31 mouse cellular contexts compared by ENCODE assay signal in the genomic region with DNA sequence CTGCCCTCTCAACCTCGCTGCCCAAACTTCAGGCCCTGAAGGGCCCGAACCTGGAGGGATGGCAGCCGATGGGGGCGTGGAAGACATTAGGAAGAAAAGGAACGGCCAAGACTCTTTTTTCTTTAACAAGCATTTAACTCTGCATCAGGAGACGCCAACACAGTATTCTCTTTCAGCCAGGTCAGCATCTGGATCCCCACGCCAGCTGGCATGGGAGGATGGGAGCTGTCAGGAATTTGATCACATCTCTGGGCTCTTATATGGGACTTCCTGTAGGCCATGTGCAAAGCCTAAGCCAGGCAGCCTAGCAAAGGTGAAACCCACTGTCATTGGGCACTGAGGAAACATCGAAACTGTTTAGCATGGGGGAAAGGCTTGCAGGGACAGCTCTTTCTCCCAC. TPM values are rescaled to one million over a fixed set of nuclear protein-coding genes. Genes with fewer than 3 reads are reported as not detected.
DNase-seq lines count a peak whose midpoint lies in the region; ATAC-seq and TF ChIP-seq lines count a peak whose summit lies in the region.
"Had no signal": no experiment of that assay in that cellular context is flagged by ENCODE, and none has a peak within 500 bp of the region (broad histone marks: within the 10 kb centered on the region; RNA-seq: fewer than 3 reads in every experiment).

No protein-coding gene starts in this region.

- H3K9me3 ChIP-seq in midbrain, embryonic 15.5 days = no peaks in the 10 kb centered on the region
- H3K9me3 ChIP-seq in hindbrain, embryonic 13.5 days = no peaks in the 10 kb centered on the region
- H3K9me3 ChIP-seq: embryonic facial prominence, embryonic 10.5 days; embryonic facial prominence, embryonic 13.5 days; forebrain, embryonic 12.5 days; forebrain, embryonic 15.5 days; heart, embryonic 12.5 days; heart, embryonic 15.5 days; hindbrain, embryonic 10.5 days had no signal

- WGBS in midbrain, embryonic 15.5 days = 91% methylated on average over 8 of the region's 8 CpGs
- WGBS in hindbrain, embryonic 13.5 days = 86% methylated on average over 8 of the region's 8 CpGs

- TF ChIP-seq CTCF in gastrocnemius, adult 2 months (IDR thresholded peaks at IDR 0.05) = no peak

- no peaks in the 10 kb centered on the region for H3K27me3 ChIP-seq in midbrain, embryonic 15.5 days (replicated peaks)
- no peaks in the 10 kb centered on the region for H3K27me3 ChIP-seq in hindbrain, embryonic 13.5 days
- H3K27me3 ChIP-seq: embryonic facial prominence, embryonic 13.5 days; forebrain, embryonic 12.5 days; forebrain, embryonic 15.5 days; heart, embryonic 12.5 days; heart, embryonic 15.5 days had no signal

- 0 out of 2 replicates have a peak, but pooled peaks cover 3% of the 10 kb centered on the region for H3K4me1 ChIP-seq in midbrain, embryonic 15.5 days
- peaks cover 17% of the 10 kb centered on the region for H3K4me1 ChIP-seq in hindbrain, embryonic 13.5 days (replicated peaks)
- H3K4me1 ChIP-seq: forebrain, embryonic 12.5 days; hindbrain, embryonic 10.5 days had no signal

- intact Hi-C loops in gastrocnemius, adult 2 months (cut with DNase I) = no loop called here

- peak overlapping the region; percentile 89 for H3K27ac ChIP-seq in gastrocnemius, adult 2 months
- no peak overlapping the region for H3K27ac ChIP-seq in midbrain, embryonic 15.5 days
- H3K27ac ChIP-seq in hindbrain, embryonic 13.5 days = no peak overlapping the region
- H3K27ac ChIP-seq: embryonic facial prominence, embryonic 10.5 days; embryonic facial prominence, embryonic 13.5 days; forebrain, embryonic 12.5 days; forebrain, embryonic 15.5 days; heart, embryonic 15.5 days; hindbrain, embryonic 10.5 days; hindbrain, embryonic 14.5 days; hindbrain, postnatal 0 days had no signal

- no peaks in the 10 kb centered on the region for H3K36me3 ChIP-seq in midbrain, embryonic 15.5 days (replicated peaks)
- peaks cover 37% of the 10 kb centered on the region for H3K36me3 ChIP-seq in hindbrain, embryonic 13.5 days

- H3K9ac ChIP-seq in midbrain, embryonic 15.5 days = no peak overlapping the region
- H3K9ac ChIP-seq in hindbrain, embryonic 13.5 days = no peak overlapping the region
- H3K9ac ChIP-seq: embryonic facial prominence, embryonic 13.5 days; forebrain, embryonic 12.5 days; forebrain, embryonic 15.5 days; heart, embryonic 12.5 days; heart, embryonic 15.5 days; hindbrain, embryonic 14.5 days had no signal

- H3K4me3 ChIP-seq in gastrocnemius, adult 2 months = peak overlapping the region; percentile 43
- H3K4me3 ChIP-seq in midbrain, embryonic 15.5 days = no peak overlapping the region
- no peak overlapping the region for H3K4me3 ChIP-seq in hindbrain, embryonic 13.5 days
- H3K4me3 ChIP-seq: embryonic facial prominence, embryonic 10.5 days; embryonic facial prominence, embryonic 13.5 days; erythroblast, embryonic 14.5 days; forebrain, embryonic 12.5 days; forebrain, embryonic 15.5 days; heart, embryonic 12.5 days; heart, embryonic 15.5 days; hindbrain, embryonic 10.5 days had no signal

- peak; percentile 84 for DNase-seq in gastrocnemius, adult 2 months
- DNase-seq in gastrocnemius, adult 8-10 months (ENCODE audit: low spot score in 2 of 2) = peak; percentile 65 to 79
- DNase-seq in gastrocnemius, postnatal 25 days = peak; percentile 59
- no peak for DNase-seq in spleen, postnatal 10 days (ENCODE audit: low spot score in 2 of 2)
- DNase-seq: adrenal gland, adult 2 months; adrenal gland, postnatal 14 days; cerebellum, adult 11-12 months; cerebellum, adult 8-10 months; cerebellum, postnatal 10 days; cerebellum, postnatal 36 days; embryo, embryonic 11 days; heart, adult 11 months; heart, postnatal 10 days; heart, postnatal 36 days had no signal

- no peak overlapping the region for H3K4me2 ChIP-seq in midbrain, embryonic 15.5 days
- H3K4me2 ChIP-seq in hindbrain, embryonic 13.5 days = no peak overlapping the region
- H3K4me2 ChIP-seq: embryonic facial prominence, embryonic 13.5 days; forebrain, embryonic 12.5 days; forebrain, embryonic 15.5 days; heart, embryonic 12.5 days; heart, embryonic 15.5 days; hindbrain, embryonic 14.5 days had no signal

- no peak for ATAC-seq in midbrain, embryonic 15.5 days (replicated peaks)
- ATAC-seq in hindbrain, embryonic 13.5 days (ENCODE audit: low FRiP score) = no peak
- ATAC-seq: CD4-positive, CD25-positive, alpha-beta regulatory T cell, adult 4 months; forebrain, embryonic 15.5 days; inflammation-experienced regulatory T-cells, adult 6 months; intestine, embryonic 16.5 days had no signal

RNA-seq across cellular contexts. Expression of gene Efcab10, which starts 30.1 kb away (rescaled TPM):
- not detected for total RNA-seq in gastrocnemius, adult 2 months (2021)
- total RNA-seq in gastrocnemius, adult 8-10 months (2022) = not detected
- not detected for total RNA-seq in gastrocnemius, postnatal 25 days (2021)
- 4.3 and 4.4 TPM in 2 replicates for polyA plus RNA-seq in midbrain, embryonic 15.5 days (2015; fragmentation: Nextera tagmentation; extraction: Ambion mirVana)
- 3.6 and 5.1 TPM in 2 replicates for polyA plus RNA-seq in hindbrain, embryonic 13.5 days (2015; fragmentation: Nextera tagmentation; extraction: Ambion mirVana)
- total RNA-seq: adrenal gland, postnatal 14 days; heart, postnatal 10 days; heart, postnatal 36 days; hindbrain, postnatal 0 days; MEL had no signal
- polyA plus RNA-seq: adrenal gland, adult 2 months; C2C12; CD4-positive, CD25-positive, alpha-beta regulatory T cell, adult 4 months; erythroblast, embryonic 14.5 days; heart, embryonic 12.5 days; inflammation-experienced regulatory T-cells, adult 6 months; intestine, embryonic 16.5 days had no signal

Comparison
In these comparisons a context has a peak if more than half of its experiments do, and no peak if none do; other contexts are left out.
1. DNase-seq: peak in gastrocnemius, adult 2 months (single experiment), gastrocnemius, adult 8-10 months (2 of 2) and gastrocnemius, postnatal 25 days (single experiment); none in spleen, postnatal 10 days (0 of 2).